Mouse (Mus musculus) brain, embryonic 14.5 days (tissue): ENCODE data around the gene Gm47969.

Experiments used
- CTCF ChIP-seq: fragments of 200-500 bp; IDR thresholded peaks from 2 replicates; pipeline ENCODE4 v1.5.1; 2012; ENCODE audit warnings: inconsistent platforms, mild to moderate bottlenecking, moderate library complexity, borderline replicate concordance; ENCODE audit not compliant: insufficient read depth, insufficient read length; ENCODE audit errors: extremely low read depth
- POLR2A ChIP-seq: fragments of 200-500 bp; IDR thresholded peaks from 2 replicates; pipeline ENCODE4 v1.6.1; 2012; ENCODE audit warnings: mild to moderate bottlenecking, inconsistent platforms, borderline replicate concordance; ENCODE audit not compliant: poor library complexity, insufficient read depth, insufficient read length, severe bottlenecking; ENCODE audit errors: extremely low read depth

- TF ChIP-seq CTCF = no peak
- no peak for TF ChIP-seq POLR2A
Observed at GRCm38 (mm10) chr1:83007471-83007870, 37.3 kb upstream of the Gm47969 start.
